Mouse (Mus musculus): ENCODE measurements around the gene Gm3233.
"Not testable (repeated sequence)": the region's sequence is repeated elsewhere in the genome, so short reads cannot be mapped to it uniquely, and the experiment has no call there.

Gm3233 gene

GRCm38 (mm10) chr10:77728280-77728679 is 31.2 kb downstream of the Gm3233 start:
- in situ Hi-C loops (cut with MboI, MseI) = no loop called here

GRCm38 (mm10) chr10:77726186-77726585 is 33.3 kb downstream of the Gm3233 start, which contains the start of gene Gm10100:
Gene Gm10100, plus strand, starts transcription at chr10:77726486.
- in situ Hi-C loops (cut with MboI, MseI) = no loop called here

- in situ Hi-C loops (cut with MboI, MseI) = no loop called here
Measured at GRCm38 (mm10) chr10:77724855-77725254, 34.6 kb downstream of the Gm3233 start.

- in situ Hi-C loops (cut with MboI, MseI) = not testable (repeated sequence)
Measured at GRCm38 (mm10) chr10:77720299-77720698, 39.2 kb downstream of the Gm3233 start, which contains the start of gene Krtap12-1. Gene Krtap12-1, plus strand, starts transcription at chr10:77720599.

GRCm38 (mm10) chr10:77715507-77715906 is 44.0 kb downstream of the Gm3233 start, which contains the start of gene Gm10142:
Gene Gm10142, plus strand, starts transcription at chr10:77715807.
- in situ Hi-C loops (cut with MboI, MseI) = no loop called here

GRCm38 (mm10) chr10:77713734-77714133 is 45.7 kb downstream of the Gm3233 start:
- in situ Hi-C loops (cut with MboI, MseI) = no loop called here

- in situ Hi-C loops (cut with MboI, MseI) = not testable (repeated sequence)
Measured at GRCm38 (mm10) chr10:77711157-77711556, 48.3 kb downstream of the Gm3233 start, which contains the start of gene Gm10024. Gene Gm10024, plus strand, starts transcription at chr10:77711457.

- in situ Hi-C loops (cut with MboI, MseI) = no loop called here
Measured at GRCm38 (mm10) chr10:77709831-77710230, 49.7 kb downstream of the Gm3233 start.
